Mouse (Mus musculus): ENCODE data around the gene Ube2cbp. TPM values are rescaled to one million over a fixed set of nuclear protein-coding genes. Genes with fewer than 3 reads are reported as not detected.

Ube2cbp gene
- polyA plus RNA-seq, 1 experiment from 2014 or later = 5.6 TPM

GRCm38 (mm10) chr9:86395785-86396184, 69.0 kb downstream of the Ube2cbp start:
- DNase-seq (ENCODE audit: low spot score) = no peak
- Histone ChIP-seq H3K36me3 (ENCODE audit: control insufficient read depth, insufficient read depth, low read length) (no peaks in the 10 kb centered on the region), H3K4me3 (ENCODE audit: low read depth, low read length) (no peak overlapping the region), H3K9ac (ENCODE audit: low read length) (no peak overlapping the region), H3K27me3 (replicated peaks; ENCODE audit: control insufficient read depth, insufficient read depth, low read length) (no peaks in the 10 kb centered on the region), H3K27ac (ENCODE audit: low read depth) (no peak overlapping the region), H3K4me1 (replicated peaks; ENCODE audit: control insufficient read depth, insufficient read depth, low read length) (peaks cover 6% of the 10 kb centered on the region; the same call in 1 of the 2 replicates), H3K9me3 (ENCODE audit: control insufficient read depth, low read length) (no peaks in the 10 kb centered on the region), H3K4me2 (ENCODE audit: low read length) (no peak overlapping the region)
- WGBS = 77% methylated on average over 6 of the region's 6 CpGs
- no peak for ATAC-seq (replicated peaks; ENCODE audit: low FRiP score, low TSS enrichment, low read depth)

DNA sequence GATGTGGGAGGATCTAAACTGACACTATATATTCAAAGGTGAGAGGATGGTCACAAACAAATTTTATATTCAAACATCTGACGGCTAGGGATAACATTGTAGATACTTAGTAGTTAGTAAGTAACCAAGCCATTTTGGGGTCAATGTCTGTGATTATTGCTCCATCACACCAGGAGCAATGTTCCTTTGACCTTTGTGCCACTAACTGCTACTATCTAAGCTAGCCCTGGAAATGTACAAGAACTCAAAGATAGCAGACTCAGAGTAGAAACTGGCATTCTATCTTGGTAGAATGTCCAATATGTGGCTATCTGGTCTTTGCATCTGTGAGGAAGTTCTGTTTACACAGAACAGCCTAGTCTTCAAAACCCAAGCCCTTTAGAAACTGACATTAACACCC, 69.7 kb downstream of the Ube2cbp start:
- peaks cover 6% of the 10 kb centered on the region; the same call in 1 of the 2 replicates for H3K4me1 ChIP-seq (replicated peaks; ENCODE audit: control insufficient read depth, insufficient read depth, low read length)
- no peak for ATAC-seq (replicated peaks; ENCODE audit: low FRiP score, low TSS enrichment, low read depth)
- H3K4me2 ChIP-seq (ENCODE audit: low read length) = no peak overlapping the region
- H3K27me3 ChIP-seq (replicated peaks; ENCODE audit: control insufficient read depth, insufficient read depth, low read length) = no peaks in the 10 kb centered on the region
- no peaks in the 10 kb centered on the region for H3K36me3 ChIP-seq (ENCODE audit: control insufficient read depth, insufficient read depth, low read length)
- no peak for DNase-seq (ENCODE audit: low spot score)
- no peak overlapping the region for H3K4me3 ChIP-seq (ENCODE audit: low read depth, low read length)
- no peak overlapping the region for H3K9ac ChIP-seq (ENCODE audit: low read length)
- no peaks in the 10 kb centered on the region for H3K9me3 ChIP-seq (ENCODE audit: control insufficient read depth, low read length)
- 79% methylated on average over 1 of the region's 1 CpGs for WGBS
- no peak overlapping the region for H3K27ac ChIP-seq (ENCODE audit: low read depth)

GRCm38 (mm10) chr9:86393586-86394272, 71.0 kb downstream of the Ube2cbp start:
- ATAC-seq (replicated peaks; ENCODE audit: low FRiP score, low TSS enrichment, low read depth) = no peak
- Histone ChIP-seq H3K27ac (ENCODE audit: low read depth) (no peak overlapping the region), H3K4me2 (ENCODE audit: low read length) (no peak overlapping the region), H3K9ac (ENCODE audit: low read length) (no peak overlapping the region), H3K36me3 (ENCODE audit: control insufficient read depth, insufficient read depth, low read length) (no peaks in the 10 kb centered on the region), H3K9me3 (ENCODE audit: control insufficient read depth, low read length) (no peaks in the 10 kb centered on the region), H3K4me3 (ENCODE audit: low read depth, low read length) (no peak overlapping the region), H3K4me1 (replicated peaks; ENCODE audit: control insufficient read depth, insufficient read depth, low read length) (peaks cover 6% of the 10 kb centered on the region; the same call in 1 of the 2 replicates), H3K27me3 (replicated peaks; ENCODE audit: control insufficient read depth, insufficient read depth, low read length) (no peaks in the 10 kb centered on the region)
- DNase-seq (ENCODE audit: low spot score) = no peak
- WGBS = 36% methylated on average over 8 of the region's 8 CpGs

GRCm38 (mm10) chr9:86391467-86391866, 73.3 kb downstream of the Ube2cbp start:
- no peak for DNase-seq (ENCODE audit: low spot score)
- no peaks in the 10 kb centered on the region for H3K9me3 ChIP-seq (ENCODE audit: control insufficient read depth, low read length)
- H3K36me3 ChIP-seq (ENCODE audit: control insufficient read depth, insufficient read depth, low read length) = no peaks in the 10 kb centered on the region
- peaks cover 6% of the 10 kb centered on the region; the same call in 1 of the 2 replicates for H3K4me1 ChIP-seq (replicated peaks; ENCODE audit: control insufficient read depth, insufficient read depth, low read length)
- no peak overlapping the region for H3K4me3 ChIP-seq (ENCODE audit: low read depth, low read length)
- H3K4me2 ChIP-seq (ENCODE audit: low read length) = no peak overlapping the region
- no peaks in the 10 kb centered on the region for H3K27me3 ChIP-seq (replicated peaks; ENCODE audit: control insufficient read depth, insufficient read depth, low read length)
- H3K27ac ChIP-seq (ENCODE audit: low read depth) = no peak overlapping the region
- no peak for ATAC-seq (replicated peaks; ENCODE audit: low FRiP score, low TSS enrichment, low read depth)
- H3K9ac ChIP-seq (ENCODE audit: low read length) = no peak overlapping the region

DNA sequence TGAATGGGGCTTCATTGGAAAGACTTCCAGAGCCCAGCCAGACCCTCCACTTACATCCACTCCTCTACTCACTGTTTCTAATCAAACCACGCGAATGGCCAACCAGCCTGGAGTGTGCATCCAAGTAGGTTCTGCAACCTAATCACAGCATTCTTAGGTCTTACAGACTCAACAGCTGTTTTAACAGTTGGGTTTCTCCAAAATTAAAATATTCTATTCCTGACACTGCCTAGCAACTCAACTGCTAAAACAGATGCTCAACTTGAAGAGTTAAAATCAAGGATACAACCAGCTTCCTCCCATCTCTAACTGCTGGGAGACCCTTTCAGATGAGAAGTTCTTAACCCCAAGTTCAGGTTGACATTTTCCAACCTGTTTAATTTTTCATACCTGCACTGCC, 74.0 kb downstream of the Ube2cbp start:
- Histone ChIP-seq H3K4me1 (replicated peaks; ENCODE audit: control insufficient read depth, insufficient read depth, low read length) (peaks cover 6% of the 10 kb centered on the region; the same call in 1 of the 2 replicates), H3K9ac (ENCODE audit: low read length) (no peak overlapping the region), H3K4me3 (ENCODE audit: low read depth, low read length) (no peak overlapping the region), H3K27ac (ENCODE audit: low read depth) (no peak overlapping the region), H3K4me2 (ENCODE audit: low read length) (no peak overlapping the region), H3K9me3 (ENCODE audit: control insufficient read depth, low read length) (no peaks in the 10 kb centered on the region), H3K36me3 (ENCODE audit: control insufficient read depth, insufficient read depth, low read length) (no peaks in the 10 kb centered on the region), H3K27me3 (replicated peaks; ENCODE audit: control insufficient read depth, insufficient read depth, low read length) (no peaks in the 10 kb centered on the region)
- DNase-seq (ENCODE audit: low spot score) (no peak), ATAC-seq (replicated peaks; ENCODE audit: low FRiP score, low TSS enrichment, low read depth) (no peak)
- WGBS = 80% methylated on average over 2 of the region's 2 CpGs

DNA sequence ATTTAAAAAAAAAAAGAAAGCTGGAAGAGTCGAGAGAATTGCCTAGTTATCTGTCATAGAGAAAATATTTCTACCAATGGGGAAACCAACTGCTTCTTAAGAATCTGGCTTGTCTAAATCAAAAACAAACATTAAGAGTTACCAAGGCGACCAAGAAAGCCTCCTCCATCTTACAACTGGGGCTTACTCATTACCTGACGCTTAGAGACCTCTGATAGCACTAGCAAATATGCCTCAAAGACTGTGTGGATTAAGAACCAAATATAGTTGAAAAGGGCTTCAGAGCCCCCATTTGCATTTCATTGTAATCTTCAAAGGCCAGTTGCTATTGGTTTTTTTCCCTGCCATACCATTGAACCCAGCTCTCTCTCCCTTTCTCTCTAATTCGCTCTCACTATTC, 76.2 kb downstream of the Ube2cbp start:
- DNase-seq (ENCODE audit: low spot score) = no peak
- no peaks in the 10 kb centered on the region for H3K27me3 ChIP-seq (replicated peaks; ENCODE audit: control insufficient read depth, insufficient read depth, low read length)
- 45% methylated on average over 4 of the region's 4 CpGs for WGBS
- H3K4me2 ChIP-seq (ENCODE audit: low read length) = no peak overlapping the region
- H3K9me3 ChIP-seq (ENCODE audit: control insufficient read depth, low read length) = no peaks in the 10 kb centered on the region
- no peaks in the 10 kb centered on the region for H3K4me1 ChIP-seq (replicated peaks; ENCODE audit: control insufficient read depth, insufficient read depth, low read length)
- H3K36me3 ChIP-seq (ENCODE audit: control insufficient read depth, insufficient read depth, low read length) = no peaks in the 10 kb centered on the region
- H3K9ac ChIP-seq (ENCODE audit: low read length) = no peak overlapping the region
- no peak overlapping the region for H3K27ac ChIP-seq (ENCODE audit: low read depth)
- no peak overlapping the region for H3K4me3 ChIP-seq (ENCODE audit: low read depth, low read length)
- ATAC-seq (replicated peaks; ENCODE audit: low FRiP score, low TSS enrichment, low read depth) = no peak

DNA sequence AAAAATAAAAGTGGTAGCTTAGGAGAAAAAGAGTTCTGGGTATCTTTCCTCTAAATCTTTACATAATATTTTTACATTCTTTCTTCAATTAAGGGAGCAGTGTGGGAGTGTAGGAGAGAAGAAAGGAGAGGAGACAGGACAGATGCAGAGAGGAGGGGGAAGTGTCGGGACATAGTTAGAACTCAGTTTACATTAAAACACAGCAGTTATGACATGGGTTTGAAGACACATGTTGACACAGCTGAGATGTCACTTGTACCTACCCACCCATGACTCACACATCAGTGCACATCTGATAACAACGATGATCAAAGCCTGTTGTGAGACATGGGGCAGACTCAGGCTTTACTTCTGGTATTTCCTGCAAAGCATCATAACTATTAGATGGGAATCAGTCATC, 87.8 kb downstream of the Ube2cbp start:
- Histone ChIP-seq H3K9me3 (ENCODE audit: control insufficient read depth, low read length) (no peaks in the 10 kb centered on the region), H3K27ac (ENCODE audit: low read depth) (no peak overlapping the region), H3K4me2 (ENCODE audit: low read length) (no peak overlapping the region), H3K4me1 (replicated peaks; ENCODE audit: control insufficient read depth, insufficient read depth, low read length) (no peaks in the 10 kb centered on the region), H3K36me3 (ENCODE audit: control insufficient read depth, insufficient read depth, low read length) (no peaks in the 10 kb centered on the region), H3K27me3 (replicated peaks; ENCODE audit: control insufficient read depth, insufficient read depth, low read length) (no peaks in the 10 kb centered on the region), H3K4me3 (ENCODE audit: low read depth, low read length) (no peak overlapping the region), H3K9ac (ENCODE audit: low read length) (no peak overlapping the region)
- DNase-seq (ENCODE audit: low spot score) = no peak
- 44% methylated on average over 2 of the region's 2 CpGs for WGBS
- ATAC-seq (replicated peaks; ENCODE audit: low FRiP score, low TSS enrichment, low read depth) = no peak

DNA sequence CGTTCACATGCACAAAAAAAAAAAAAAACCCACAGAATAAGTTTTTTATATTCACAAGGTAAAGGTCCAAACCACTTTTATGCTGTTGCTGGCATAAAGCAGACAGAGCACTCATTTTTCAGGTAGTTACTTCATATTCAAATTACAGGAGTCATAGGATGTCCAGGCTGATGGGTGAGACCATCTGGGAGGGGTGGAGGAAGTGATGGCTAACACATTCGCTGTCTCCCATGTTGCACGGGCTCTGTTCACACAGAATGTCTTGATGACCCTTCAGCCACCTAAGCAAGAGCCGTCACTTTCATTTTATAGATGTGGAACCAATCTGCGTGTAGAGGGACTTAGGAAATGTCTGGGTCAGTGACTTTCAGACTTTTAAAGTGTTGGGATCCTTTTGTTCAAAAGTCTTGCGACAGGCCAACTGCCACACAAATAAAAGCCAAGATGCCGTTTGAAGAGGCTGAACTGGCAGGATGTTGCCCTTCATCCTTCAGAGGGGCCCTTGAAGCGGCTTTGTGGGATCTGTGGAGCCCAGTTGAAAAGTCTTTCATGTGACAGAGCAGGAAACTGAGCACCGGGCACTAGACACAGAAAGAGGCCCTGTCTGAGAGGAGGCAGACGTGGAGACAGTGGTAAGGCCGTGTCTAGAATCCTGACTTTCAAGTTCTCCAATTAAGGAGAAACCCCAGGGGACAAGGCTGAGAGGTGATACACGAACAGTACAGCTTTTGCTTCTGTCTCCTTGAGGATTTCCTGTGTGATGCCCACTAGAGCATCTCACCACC, 91.8 kb downstream of the Ube2cbp start:
- no peaks in the 10 kb centered on the region for H3K4me1 ChIP-seq (replicated peaks; ENCODE audit: control insufficient read depth, insufficient read depth, low read length)
- H3K9ac ChIP-seq (ENCODE audit: low read length) = no peak overlapping the region
- H3K27ac ChIP-seq (ENCODE audit: low read depth) = no peak overlapping the region
- H3K4me3 ChIP-seq (ENCODE audit: low read depth, low read length) = no peak overlapping the region
- H3K27me3 ChIP-seq (replicated peaks; ENCODE audit: control insufficient read depth, insufficient read depth, low read length) = no peaks in the 10 kb centered on the region
- WGBS = 77% methylated on average over 12 of the region's 12 CpGs
- H3K9me3 ChIP-seq (ENCODE audit: control insufficient read depth, low read length) = no peaks in the 10 kb centered on the region
- no peak for DNase-seq (ENCODE audit: low spot score)
- no peaks in the 10 kb centered on the region for H3K36me3 ChIP-seq (ENCODE audit: control insufficient read depth, insufficient read depth, low read length)
- H3K4me2 ChIP-seq (ENCODE audit: low read length) = no peak overlapping the region
- ATAC-seq (replicated peaks; ENCODE audit: low FRiP score, low TSS enrichment, low read depth) = no peak

GRCm38 (mm10) chr9:86369208-86369607, 95.5 kb downstream of the Ube2cbp start:
- DNase-seq (ENCODE audit: low spot score) (no peak), ATAC-seq (replicated peaks; ENCODE audit: low FRiP score, low TSS enrichment, low read depth) (no peak)
- 87% methylated on average over 4 of the region's 4 CpGs for WGBS

More at GRCm38 (mm10) chr9:86369208-86369607, 95.5 kb downstream of the Ube2cbp start:
- H3K4me1 ChIP-seq (replicated peaks; ENCODE audit: control insufficient read depth, insufficient read depth, low read length) = no peaks in the 10 kb centered on the region
- H3K27me3 ChIP-seq (replicated peaks; ENCODE audit: control insufficient read depth, insufficient read depth, low read length) = no peaks in the 10 kb centered on the region
- H3K9ac ChIP-seq (ENCODE audit: low read length) = no peak overlapping the region
- no peaks in the 10 kb centered on the region for H3K36me3 ChIP-seq (ENCODE audit: control insufficient read depth, insufficient read depth, low read length)
- no peak overlapping the region for H3K4me3 ChIP-seq (ENCODE audit: low read depth, low read length)
- H3K27ac ChIP-seq (ENCODE audit: low read depth) = no peak overlapping the region
- H3K4me2 ChIP-seq (ENCODE audit: low read length) = no peak overlapping the region
- H3K9me3 ChIP-seq (ENCODE audit: control insufficient read depth, low read length) = no peaks in the 10 kb centered on the region

Measured in intestine, embryonic 14.5 days (tissue).